Mouse (Mus musculus) lung, postnatal 4 days (tissue): Measurements from ENCODE around the gene Prcp.
"Not testable (repeated sequence)": the region's sequence is repeated elsewhere in the genome, so short reads cannot be mapped to it uniquely, and the experiment has no call there.

Experiments used
- DNase-seq, 2 experiments: peaks; one replicate each; pipeline ENCODE4 v3.0.0; 2021

Gene Prcp

DNA sequence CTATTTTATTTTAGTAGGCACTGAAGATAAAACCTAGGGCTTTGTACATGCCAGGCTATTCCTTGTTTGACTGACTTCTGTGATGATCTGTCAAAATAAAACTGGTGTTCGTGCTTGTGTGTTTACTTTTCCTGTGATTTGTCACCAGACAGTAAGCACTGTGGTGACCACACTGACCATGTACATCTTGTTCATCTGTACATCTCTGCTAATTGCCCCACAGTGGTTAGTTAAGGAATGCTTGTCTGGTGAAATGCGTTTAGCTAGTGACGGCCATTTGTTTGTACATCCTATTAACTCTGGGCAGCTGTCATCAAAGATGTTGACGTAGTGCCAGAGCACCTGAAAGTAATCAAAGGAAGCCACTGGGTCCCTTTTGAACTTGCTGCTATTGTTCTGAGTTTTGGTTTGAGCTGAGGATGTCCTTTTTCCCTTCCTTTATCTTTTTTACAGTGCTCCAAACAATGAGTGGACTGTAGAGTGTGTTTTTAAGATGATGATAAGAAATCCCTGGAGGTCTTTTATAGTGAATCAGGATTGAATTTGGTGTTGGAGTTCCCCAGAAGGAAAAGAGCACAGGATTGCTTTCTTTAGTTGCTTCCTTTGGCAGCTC is 16.5 kb downstream of the Prcp start:
- no peak for DNase-seq

DNA sequence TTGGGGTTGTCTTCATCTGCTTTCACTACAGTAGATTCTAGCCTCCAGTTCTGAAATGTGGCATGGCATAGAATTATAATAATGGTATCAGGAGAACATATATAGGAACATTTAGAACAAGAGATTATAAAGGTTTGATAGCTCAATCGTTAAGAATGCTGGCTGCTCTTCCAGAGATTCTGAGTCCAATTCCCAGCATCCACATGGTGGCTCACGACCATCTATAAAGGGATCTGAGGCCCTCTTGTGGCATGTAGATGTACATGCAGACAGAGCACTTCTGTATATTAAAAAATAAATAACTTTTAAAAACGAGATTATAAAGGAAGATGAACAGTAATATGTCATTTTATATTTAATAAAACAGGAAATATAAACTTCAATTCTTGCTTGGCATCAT is 19.2 kb downstream of the Prcp start:
- no peak for DNase-seq

DNA sequence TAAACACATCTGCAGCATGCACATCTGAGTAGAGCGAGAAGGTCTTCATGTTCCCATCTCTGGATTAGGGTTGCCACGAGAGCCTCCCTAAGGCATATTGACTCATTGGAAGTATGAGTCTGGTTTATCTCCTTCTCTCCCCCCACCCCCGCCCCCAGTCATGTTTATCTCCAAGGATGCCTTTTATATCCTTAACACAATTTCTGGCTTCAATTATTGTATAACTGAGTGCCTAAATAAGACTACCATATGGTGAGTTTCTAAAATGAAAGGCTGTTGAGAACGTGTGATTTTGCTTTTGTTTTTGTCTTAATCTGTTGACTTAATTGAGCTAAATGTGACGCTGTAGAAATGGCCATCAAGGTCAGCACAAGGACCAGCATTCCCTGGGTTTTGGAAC is 21.8 kb downstream of the Prcp start:
- no peak for DNase-seq

GRCm38 (mm10) chr7:92897021-92897420 is 22.8 kb downstream of the Prcp start:
- DNase-seq = peak in 1 of 2 experiments; percentile 31

DNA sequence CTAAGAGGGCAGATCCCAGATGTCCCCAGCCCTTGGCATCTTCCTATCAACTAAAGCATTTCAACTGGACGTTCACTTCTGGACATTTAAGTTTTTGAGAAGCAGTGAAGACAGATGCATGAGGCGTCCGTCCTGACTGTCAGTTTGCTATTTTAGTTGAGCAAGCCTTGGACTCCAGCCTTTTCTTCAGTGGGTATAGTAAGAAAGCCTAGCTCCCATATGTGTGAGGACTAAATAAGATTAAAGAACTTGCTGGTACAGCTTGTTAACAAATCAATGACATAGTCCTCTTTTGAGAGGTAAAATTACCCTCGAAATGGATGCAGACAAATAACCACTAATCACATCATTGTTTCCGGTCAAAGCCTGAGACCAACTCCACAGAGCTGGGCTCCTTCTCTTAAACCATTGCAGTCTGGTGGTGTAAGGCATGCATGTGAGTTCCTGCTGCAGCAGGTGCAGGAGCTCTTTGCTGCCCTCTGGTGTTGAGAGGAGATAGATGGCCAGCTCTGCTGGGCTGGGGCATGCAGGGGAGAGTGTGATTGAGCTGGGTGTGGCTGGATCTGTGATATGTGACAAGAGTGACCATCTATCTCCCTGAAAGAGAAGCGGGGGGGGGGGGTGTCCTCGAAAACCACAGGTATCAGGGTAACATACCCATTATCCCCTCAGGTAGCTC is 29.2 kb downstream of the Prcp start:
- peak; percentile 64 to 80 for DNase-seq

DNA sequence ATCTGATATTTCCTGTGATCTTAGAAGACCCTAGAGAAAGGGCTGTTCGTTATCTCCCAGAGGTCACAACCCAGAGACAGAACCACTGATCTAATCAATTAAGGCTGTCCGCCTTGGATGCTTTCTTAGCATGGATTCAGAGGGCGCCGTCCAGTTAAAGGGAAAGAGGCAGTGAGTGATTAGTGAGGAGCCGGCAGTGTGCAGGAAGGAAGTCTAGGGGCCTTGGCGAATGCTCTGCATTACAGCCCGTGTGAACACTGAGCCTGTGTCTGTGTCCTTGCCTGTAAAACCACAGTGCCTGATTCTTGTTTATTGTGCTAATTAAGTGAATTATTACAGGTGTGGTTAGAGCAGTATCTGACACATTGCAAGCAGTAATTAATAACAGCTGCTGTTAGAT is 30.0 kb downstream of the Prcp start:
- DNase-seq = not testable (repeated sequence)

DNA sequence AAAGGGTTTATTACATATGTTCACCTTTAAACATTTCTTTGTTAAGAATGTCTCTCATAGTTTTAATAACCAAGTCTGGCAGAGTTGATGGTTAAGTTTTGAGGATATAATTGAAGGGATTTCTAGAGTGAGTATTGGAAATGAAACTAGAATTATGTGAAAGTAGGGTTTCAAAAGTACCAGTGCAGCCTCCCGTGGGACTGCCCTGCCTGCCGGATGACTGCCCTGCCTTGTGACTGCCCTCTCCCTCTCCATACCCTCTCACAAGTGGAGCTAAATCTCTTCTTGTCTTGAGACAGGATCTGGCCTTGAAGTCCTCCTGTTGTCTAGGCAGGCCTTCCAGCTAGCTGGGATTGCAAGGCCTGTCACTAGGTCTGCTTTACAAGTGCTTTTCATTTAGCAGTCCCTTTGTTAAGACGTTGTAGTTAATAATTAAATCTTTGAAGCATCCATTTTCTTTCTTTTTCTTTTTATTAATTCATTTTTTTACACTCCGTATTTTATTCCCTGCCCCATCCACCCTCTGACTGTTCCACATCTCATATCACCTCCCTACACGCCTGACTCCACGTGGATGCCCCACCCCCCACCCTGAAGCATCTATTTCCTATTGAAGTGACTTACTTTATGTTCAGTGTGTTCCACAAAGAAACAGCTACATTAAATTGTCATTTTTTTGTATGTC is 46.0 kb downstream of the Prcp start:
- DNase-seq = no peak

- DNase-seq = no peak
Observed at GRCm38 (mm10) chr7:92920857-92921172, 46.5 kb downstream of the Prcp start.

- DNase-seq = no peak
Observed at GRCm38 (mm10) chr7:92932792-92933191, 58.5 kb downstream of the Prcp start.

- DNase-seq = not testable (repeated sequence)
Observed at GRCm38 (mm10) chr7:92933308-92933948, 59.2 kb downstream of the Prcp start.

GRCm38 (mm10) chr7:92936747-92937146 is 62.5 kb downstream of the Prcp start:
- DNase-seq = no peak

GRCm38 (mm10) chr7:92937955-92938354 is 63.7 kb downstream of the Prcp start:
- DNase-seq = no peak

- no peak for DNase-seq
Observed at GRCm38 (mm10) chr7:92939776-92940175, 65.5 kb downstream of the Prcp start.

DNA sequence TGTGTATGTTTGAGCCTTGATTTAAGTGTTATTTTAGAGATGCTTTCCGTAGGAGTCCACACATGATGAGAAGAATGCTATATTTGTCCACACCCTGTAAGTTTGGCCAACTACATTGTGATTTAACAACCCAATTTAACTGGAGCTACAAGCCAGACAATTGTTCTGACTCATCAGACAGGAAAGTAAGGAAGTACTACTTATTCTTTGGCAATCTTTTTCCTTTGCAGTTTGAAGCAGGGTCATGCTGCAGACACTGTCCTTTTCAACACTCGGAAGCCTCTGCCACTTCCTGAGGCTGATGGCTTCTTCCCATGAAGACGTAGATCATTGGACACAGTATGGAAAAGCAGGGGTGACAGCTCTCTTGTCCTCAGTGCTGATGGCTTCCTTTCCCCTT is 76.5 kb downstream of the Prcp start:
- DNase-seq = peak; percentile 17 to 46

GRCm38 (mm10) chr7:92952210-92952609 is 77.9 kb downstream of the Prcp start:
- no peak for DNase-seq

- no peak for DNase-seq
Observed at GRCm38 (mm10) chr7:92959758-92960157, 85.5 kb downstream of the Prcp start.

DNA sequence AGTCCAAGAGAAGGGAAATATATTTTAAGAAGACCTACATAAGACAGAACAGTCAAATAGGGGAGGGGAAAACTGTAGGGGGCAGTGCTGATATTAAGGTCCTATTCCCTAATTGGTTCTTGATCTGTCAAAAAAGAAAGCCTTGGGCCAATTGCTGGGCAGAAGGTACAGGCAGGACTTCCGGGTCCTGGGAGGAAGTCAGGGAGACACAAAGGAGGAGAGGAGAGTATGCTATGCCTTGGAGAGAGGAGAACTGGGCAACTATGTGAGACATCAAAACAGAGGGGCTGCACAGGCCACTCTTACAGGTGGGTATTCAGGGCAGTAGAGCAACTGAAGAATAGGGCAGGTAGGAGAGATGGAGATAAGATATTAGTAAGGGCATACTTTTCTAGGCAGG is 87.6 kb downstream of the Prcp start:
- no peak for DNase-seq

DNA sequence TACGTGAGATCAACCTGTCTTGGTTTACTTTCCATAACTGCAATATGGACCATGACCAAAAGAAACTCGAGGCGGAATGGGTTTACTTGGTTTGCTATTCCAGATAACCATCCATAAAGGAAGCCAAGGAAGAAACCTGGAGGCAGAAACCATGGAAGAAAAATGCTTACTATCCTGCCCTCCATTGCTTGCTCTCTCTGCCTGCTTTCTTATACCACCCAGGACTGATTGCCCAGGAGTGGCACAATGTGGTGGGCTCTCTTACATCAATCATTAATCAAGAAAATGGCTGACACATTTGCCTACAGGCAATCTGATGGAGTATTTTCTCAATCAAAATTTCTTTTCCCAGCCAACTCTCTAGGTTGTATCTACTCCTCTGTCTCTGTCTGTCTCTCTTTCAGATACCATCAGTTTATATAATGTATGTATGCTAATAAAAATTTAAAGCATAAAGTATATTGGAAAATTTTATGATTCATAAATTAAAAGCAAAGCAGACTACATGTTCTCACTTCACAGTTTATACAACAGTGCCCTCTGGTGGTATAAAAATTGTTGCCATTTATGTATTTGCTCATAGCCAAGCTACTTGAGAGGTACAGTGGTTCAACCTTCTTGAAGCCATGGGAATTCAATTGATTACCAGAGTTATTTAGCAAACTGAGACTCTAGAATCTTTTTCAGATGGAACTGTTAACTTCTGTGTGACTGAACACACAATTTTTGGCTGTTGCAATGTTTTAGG is 90.7 kb downstream of the Prcp start:
- peak in 1 of 2 experiments; percentile 16 for DNase-seq

- DNase-seq = peak in 1 of 2 experiments; percentile 28
Observed at GRCm38 (mm10) chr7:92967381-92968127, 93.3 kb downstream of the Prcp start.

- DNase-seq = no peak
Observed at GRCm38 (mm10) chr7:92977429-92977828, 103.2 kb downstream of the Prcp start.

DNA sequence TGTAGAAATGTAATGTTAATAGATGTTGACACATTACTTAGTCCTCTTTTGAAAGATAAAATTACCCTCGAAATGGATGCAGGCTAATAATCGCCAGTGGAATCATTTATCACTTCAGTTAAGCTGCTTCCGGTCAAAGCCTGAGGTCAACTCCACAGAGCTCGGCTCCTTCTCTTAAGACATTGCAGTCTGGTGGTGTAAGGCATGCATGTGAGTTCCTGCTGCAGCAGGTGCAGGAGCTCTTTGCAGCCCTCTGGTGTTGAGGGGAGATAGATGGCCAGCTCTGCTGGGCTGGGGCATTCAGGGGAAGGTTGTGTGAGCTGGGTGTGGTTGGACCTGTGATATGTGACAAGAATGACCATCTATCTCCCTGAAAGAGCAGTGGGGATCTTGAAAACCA is 104.0 kb downstream of the Prcp start:
- DNase-seq = no peak

DNA sequence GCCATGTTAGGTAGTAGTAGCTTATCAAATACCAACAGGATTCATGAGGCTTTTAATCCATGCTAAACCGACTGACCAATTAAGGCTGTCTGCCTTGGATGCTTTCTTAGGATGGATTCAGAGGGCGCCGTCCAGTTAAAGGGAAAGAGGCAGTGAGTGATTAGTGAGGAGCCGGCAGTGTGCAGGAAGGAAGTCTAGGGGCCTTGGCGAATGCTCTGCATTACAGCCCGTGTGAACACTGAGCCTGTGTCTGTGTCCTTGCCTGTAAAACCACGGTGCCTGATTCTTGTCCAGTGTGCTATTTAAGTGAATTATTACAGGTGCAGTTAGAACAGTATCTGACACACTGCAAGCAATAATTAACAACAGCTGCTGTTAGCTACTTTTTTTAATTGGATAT is 104.5 kb downstream of the Prcp start:
- DNase-seq = not testable (repeated sequence)
